Mouse (Mus musculus): Measurements from ENCODE around the gene Igsf3.

- no peak for TF ChIP-seq ZNF384 (IDR thresholded peaks at IDR 0.05; ENCODE audit: low read depth, low read length)
- TF ChIP-seq HCFC1 (IDR thresholded peaks at IDR 0.05; ENCODE audit: borderline replicate concordance, insufficient read depth, low read length) = no peak
- no peak for TF ChIP-seq MAFK (IDR thresholded peaks at IDR 0.05; ENCODE audit: insufficient read depth, low read depth, low read length)
- TF ChIP-seq ZC3H11A (IDR thresholded peaks at IDR 0.05; ENCODE audit: borderline replicate concordance, low read depth, low read length) = no peak
- no peak for TF ChIP-seq CHD2 (IDR thresholded peaks at IDR 0.05; ENCODE audit: low read depth, low read length)
These were observed 33.3 kb downstream of the Igsf3 start for GRCm38 (mm10) chr3:101410202-101410601.

All from ES-E14 (cell line).